Mouse (Mus musculus) ZHBTc4 (cell line): ENCODE data around the gene Rassf4.

Experiments used
- DNase-seq: peaks from one replicate; pipeline ENCODE4 v3.0.0-alpha.2; 2011; ENCODE audit warnings: low read depth, low spot score

Gene Rassf4

DNA sequence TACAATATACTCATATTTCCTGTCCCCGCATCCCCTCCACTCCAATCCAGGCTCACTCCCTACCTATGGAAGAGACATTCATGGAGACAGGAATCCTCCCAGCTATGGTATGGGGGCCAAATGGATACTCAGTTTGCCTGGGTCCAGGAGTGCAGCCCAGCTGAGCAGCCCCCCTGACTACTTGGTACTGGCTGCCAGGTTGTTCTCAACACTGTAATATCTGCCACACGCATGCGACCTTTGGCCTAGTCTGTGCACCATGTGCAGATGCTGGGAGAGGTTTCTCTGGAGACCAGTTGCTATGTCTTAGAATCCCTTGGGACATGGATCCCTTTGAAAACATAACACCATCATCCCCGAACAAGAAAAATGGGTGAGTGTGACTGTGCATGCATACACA, 2.0 kb downstream of the Rassf4 start:
- DNase-seq: no peak

GRCm38 (mm10) chr6:116671031-116671430, 2.7 kb downstream of the Rassf4 start:
- DNase-seq: peak; percentile 74

GRCm38 (mm10) chr6:116670144-116670543, 3.6 kb downstream of the Rassf4 start:
- no peak for DNase-seq

- DNase-seq: peak; percentile 85
Observed at GRCm38 (mm10) chr6:116668682-116669470, 4.9 kb downstream of the Rassf4 start.

DNA sequence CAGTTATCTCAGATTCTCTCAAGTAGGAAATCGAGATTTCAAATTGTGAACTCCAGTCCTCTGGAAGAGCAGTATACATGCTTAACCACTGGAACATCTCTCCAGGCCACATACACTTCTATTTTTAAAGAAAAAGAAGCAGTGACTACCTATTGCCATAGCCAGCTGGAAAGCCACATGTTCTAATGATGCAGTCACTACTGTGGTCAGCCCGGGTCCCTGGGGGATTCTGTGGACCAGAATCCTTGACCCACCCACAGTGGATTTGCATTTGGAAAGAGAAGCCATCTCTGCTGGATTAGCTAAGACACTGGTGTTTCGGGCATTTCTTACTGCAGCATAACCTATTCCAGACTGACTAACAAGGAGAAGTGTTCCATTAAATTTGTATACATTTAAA, 6.4 kb downstream of the Rassf4 start:
- peak; percentile 38 for DNase-seq

DNA sequence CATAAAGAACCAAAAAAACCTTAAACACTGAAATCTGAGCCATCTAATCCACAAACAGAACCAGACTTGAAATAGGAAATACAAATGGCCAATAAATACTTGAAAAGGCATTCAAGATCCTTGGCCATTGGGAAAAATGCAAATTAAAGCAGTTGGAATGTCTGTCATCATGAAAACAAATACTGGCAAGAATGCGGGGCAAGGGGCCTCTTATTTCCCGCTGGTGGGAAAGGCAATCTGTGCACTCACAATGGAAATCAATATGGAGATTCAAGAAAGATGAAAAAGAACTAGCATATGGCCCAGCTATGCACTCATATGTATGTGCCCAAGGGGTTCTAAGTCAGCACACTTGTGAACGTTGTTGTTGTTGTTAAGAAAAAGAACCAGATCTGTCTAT, 6.9 kb downstream of the Rassf4 start:
- no peak for DNase-seq

- DNase-seq: no peak
Observed at GRCm38 (mm10) chr6:116666085-116666750, 7.5 kb downstream of the Rassf4 start.

DNA sequence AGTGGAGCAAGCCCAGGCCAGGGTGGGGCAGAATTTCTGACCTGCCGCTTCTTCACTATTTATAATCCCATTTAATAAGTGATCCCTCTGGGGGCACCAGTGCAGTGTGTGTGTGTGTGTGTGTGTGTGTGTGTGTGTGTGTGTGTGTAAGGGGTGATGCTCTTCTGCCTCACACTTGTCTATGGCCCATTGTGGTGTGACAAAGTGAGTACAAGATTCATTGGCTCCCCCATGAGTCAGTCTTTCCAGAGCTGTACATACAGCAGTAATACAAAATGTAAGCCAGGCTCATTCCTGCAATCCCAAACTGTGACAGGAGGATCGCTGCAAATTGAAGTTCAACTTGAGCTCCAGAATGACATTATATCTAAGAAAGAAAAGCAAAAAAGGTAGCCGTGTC, 8.9 kb downstream of the Rassf4 start:
- DNase-seq: no peak

DNA sequence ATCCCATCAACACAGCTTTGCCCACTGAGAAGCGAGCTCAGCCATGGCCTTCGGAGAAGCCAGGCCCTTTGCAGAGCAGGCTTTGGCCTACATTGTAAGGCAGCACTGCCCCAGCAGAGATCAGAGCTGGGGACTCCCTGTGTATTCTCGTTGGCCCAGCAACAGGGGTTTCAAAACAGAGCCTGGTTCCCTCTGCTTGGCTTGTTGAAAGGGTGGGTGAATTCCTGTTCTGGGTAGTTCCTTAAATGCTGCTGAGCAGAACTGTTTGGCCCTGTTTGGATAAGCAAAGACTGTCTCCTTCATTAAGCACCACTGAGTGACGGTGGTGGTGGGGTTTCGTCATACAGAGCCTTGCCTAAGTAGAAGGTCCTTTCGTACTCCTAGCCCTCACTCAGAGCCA, 9.7 kb downstream of the Rassf4 start:
- no peak for DNase-seq

- no peak for DNase-seq
Observed at GRCm38 (mm10) chr6:116663364-116663763, 10.4 kb downstream of the Rassf4 start.

DNA sequence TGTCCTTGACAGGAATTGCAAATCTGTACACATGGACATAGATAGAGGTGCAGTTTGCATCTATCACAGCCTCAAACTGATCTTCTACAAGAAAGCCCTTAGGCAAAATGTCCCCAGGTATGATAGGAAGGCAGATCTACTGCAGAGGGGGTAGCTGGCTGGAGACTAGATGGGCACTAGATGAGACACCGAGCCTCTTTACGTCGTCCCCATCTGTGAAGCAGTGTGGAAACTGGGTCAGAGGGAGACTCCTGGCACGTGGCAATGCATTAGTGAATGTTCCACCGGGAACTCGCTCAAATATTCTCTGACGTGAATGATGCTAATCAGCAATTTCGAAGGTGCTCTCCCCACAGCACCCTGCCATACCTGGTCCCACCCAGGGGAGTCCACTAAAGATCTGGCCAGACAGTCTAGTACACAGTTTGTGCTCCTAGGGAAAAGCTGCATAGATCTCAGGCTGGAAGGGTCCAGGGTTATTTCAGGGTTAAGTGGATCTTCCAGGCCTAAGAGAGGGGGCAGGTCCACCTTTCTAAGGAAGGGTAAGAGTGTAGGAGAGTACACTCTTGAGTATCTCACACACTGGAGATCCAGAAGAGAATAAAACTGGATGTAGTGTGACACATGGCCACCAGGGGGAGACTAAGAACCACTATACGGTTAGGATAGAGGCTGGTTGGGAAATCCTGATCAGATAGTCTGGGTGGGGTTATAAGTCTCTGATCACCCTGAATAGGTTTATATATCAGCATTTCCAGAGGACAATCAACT, 19.9 kb downstream of the Rassf4 start:
- peak; percentile 70 for DNase-seq

GRCm38 (mm10) chr6:116653191-116653590, 20.6 kb downstream of the Rassf4 start:
- no peak for DNase-seq

DNA sequence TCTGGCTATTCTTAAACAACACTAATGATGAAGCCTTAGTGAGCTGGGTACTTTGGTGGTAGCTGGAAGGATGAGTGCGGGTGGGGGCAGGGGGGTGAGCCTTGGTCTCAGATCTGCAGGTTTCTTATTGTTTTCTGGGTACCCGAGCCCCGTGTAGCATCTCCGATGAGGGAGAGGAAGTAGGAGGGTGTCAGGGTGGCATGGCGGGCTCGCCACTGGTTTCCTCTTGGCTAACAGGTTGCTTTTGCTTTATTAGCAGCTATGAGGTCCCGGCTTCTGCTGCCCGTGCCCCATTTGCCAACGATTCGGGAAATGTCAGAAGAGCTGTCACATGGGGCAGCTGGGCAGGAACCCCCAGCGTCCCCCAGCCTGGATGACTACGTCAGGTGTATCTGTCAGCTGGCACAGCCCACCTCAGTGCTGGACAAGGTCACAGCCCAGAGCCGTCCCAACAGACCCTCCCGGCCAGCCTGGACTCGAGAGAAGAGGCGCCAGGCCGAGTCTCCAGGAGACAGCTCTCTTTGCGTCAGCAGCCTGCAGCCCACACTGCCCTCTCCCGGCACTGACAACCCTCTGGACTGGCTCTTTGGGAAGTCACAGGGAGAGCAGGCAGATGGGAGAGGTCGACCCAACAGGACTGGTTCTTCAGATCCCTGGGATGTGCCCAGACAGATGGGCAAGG, 22.2 kb downstream of the Rassf4 start:
- no peak for DNase-seq

DNA sequence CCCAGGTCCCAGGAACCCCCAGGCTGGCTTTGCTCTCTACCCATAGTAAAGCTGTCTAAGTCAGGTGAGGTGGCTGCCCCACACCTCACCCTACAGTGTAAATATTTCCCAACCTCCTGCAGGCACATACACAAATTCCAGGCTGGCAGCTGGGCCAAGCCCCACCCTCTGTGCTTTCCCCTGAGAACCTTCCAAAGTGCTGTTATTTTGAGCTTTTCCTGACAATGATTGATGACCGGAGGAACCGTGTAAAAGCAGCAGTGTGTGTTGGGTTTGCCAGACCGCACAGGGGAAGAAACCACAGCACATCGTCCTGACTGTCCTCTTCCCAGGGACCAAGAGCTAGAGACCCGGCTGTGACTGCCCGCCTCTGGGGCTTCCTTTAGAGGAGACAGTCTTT, 23.3 kb downstream of the Rassf4 start, which contains the start of gene Depp1:
Gene Depp1, plus strand, starts transcription at position 204 of the 400 bp plus-strand sequence.
- no peak for DNase-seq

DNA sequence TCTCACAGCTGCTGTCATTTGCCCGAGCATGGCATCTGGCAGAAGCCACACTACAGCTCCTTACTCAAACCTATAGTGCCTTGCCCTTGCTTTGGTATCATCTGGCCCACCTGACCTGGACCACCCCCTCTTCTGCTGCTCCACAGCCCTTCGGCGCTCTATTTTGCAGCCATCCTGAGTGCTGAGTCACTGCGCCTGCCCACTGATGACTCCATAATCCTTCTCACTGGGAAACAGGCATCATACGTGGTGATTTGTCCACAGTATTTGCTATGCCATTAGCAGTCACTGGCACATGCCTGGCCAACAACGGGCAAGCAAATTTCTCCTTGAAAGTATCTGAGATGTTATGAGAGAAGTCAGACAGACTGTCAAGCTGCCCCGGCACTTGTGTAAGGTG, 23.9 kb downstream of the Rassf4 start:
- DNase-seq: no peak

DNA sequence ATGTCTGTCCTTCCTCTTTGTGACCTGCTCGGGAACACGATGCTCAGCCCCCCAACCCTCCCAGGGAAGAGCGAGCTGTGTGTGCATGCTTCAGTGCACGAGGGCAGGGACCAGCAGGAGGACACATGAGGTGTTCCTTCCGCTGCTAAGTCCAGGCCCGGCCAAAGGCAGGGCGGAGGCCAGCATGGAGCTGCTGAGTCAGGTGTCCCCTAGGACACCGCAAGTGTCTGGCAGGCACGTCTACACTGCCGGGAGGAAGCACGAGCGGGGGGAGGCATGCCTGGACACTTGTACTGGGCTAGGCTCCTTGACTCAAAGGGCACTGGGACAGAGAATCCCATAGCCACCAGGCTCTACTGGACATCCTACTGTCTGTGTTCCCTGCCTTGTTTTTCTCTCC, 26.0 kb downstream of the Rassf4 start:
- DNase-seq: no peak

DNA sequence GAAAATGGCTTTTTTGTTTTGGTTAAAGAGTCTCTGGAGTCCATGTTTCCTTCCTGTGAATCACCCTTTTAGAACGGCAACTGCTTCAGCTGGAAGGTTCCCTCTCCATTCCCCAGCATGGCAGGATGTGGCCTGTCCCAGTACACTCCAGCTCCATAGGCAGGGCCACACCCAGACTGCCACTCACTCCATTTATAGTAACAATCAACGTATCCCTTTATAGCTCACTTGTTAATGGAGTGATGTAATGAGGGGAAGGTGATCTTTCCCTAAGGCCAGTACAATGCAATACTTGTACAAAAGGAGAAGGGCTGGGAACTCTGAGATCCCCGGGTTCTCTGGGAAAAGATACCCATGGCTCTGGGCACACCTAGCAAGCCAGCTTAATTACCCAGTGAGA, 29.4 kb downstream of the Rassf4 start:
- DNase-seq: peak; percentile 46

GRCm38 (mm10) chr6:116643881-116644280, 29.9 kb downstream of the Rassf4 start:
- no peak for DNase-seq

- DNase-seq: no peak
Observed at GRCm38 (mm10) chr6:116642942-116643341, 30.8 kb downstream of the Rassf4 start.

GRCm38 (mm10) chr6:116639663-116640062, 34.1 kb downstream of the Rassf4 start:
- peak; percentile 75 for DNase-seq

DNA sequence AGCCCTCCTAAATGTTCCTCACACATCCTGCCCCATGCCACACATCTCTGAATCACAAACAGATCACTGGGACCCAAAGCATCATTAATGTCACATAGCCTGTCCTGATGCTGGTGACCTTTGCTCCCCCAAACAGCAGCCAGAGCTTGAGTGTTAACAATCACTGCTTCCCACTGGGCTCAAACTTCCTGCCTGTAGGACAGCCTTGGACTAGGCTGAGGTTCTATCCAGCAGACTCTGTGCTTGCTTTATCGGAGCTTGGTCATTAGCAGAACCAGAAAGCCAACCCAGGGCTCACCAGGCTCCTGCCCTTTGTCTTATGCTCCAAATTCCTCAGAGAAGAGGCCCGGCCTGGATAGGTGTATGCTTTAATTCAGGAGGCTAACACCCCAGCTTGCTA, 34.9 kb downstream of the Rassf4 start:
- no peak for DNase-seq

- DNase-seq: no peak
Observed at GRCm38 (mm10) chr6:116637496-116637895, 36.3 kb downstream of the Rassf4 start.
